Mouse (Mus musculus) bone marrow, adult 2 months (tissue): ENCODE measurements around the gene 9530003J23Rik.

Experiments
- CTCF ChIP-seq: fragments of 200-500 bp; IDR thresholded peaks from 2 replicates; pipeline ENCODE4 v1.5.1; 2011; ENCODE audit warnings: low read length, control low read depth; ENCODE audit not compliant: control insufficient read depth, insufficient read depth
- POLR2A ChIP-seq: fragments of 200-500 bp; IDR thresholded peaks from 2 replicates; pipeline ENCODE4 v1.6.1; 2011; ENCODE audit warnings: low read depth, mild to moderate bottlenecking, control low read depth, low read length, borderline replicate concordance; ENCODE audit not compliant: control insufficient read depth

- TF ChIP-seq CTCF, result no peak
- no peak for TF ChIP-seq POLR2A
Measured at GRCm38 (mm10) chr10:117211023-117211422, 27.5 kb downstream of the 9530003J23Rik start.
